Mouse (Mus musculus): Measurements from ENCODE around the gene Zfp536. TPM values are rescaled to one million over a fixed set of nuclear protein-coding genes. Genes with fewer than 3 reads are reported as not detected.

Zfp536 gene
- polyA plus RNA-seq, 1 experiment from 2014 or later, result 8.8 TPM

DNA sequence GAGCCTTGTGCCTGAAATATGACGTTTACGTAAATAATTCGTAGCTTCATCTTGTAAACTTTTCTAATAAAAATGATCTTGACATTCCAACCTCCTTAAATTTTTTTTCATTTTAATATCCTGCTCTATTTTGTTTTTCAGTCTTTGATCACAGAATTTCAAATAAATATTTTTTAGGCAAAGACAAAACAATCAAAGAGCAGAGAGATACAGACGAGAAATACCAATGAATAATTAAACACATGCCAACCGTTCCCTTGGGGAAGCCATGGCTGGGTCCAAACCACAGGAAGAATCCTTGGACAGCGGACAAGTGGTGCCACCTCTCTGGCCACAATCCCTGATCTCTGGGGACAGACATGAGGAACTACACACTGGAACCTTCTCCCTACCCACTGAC, 38.3 kb downstream of the Zfp536 start:
- 65% methylated on average over 6 of the region's 6 CpGs for WGBS
- H3K36me3 ChIP-seq (ENCODE audit: control insufficient read depth, insufficient read depth, low read length), result no peaks in the 10 kb centered on the region
- no peak overlapping the region for H3K4me3 ChIP-seq (ENCODE audit: low read length)
- no peak for ATAC-seq
- H3K9ac ChIP-seq (ENCODE audit: low read depth, low read length), result no peak overlapping the region
- no peak overlapping the region for H3K27ac ChIP-seq (ENCODE audit: low read length)
- H3K27me3 ChIP-seq (replicated peaks; ENCODE audit: control insufficient read depth, insufficient read depth, low read length), result no peaks in the 10 kb centered on the region
- no peak overlapping the region for H3K4me2 ChIP-seq (ENCODE audit: low read depth, low read length)
- H3K4me1 ChIP-seq (ENCODE audit: control insufficient read depth, insufficient read depth, low read length), result no peaks in the 10 kb centered on the region
- H3K9me3 ChIP-seq (ENCODE audit: control insufficient read depth, low read length), result no peaks in the 10 kb centered on the region

DNA sequence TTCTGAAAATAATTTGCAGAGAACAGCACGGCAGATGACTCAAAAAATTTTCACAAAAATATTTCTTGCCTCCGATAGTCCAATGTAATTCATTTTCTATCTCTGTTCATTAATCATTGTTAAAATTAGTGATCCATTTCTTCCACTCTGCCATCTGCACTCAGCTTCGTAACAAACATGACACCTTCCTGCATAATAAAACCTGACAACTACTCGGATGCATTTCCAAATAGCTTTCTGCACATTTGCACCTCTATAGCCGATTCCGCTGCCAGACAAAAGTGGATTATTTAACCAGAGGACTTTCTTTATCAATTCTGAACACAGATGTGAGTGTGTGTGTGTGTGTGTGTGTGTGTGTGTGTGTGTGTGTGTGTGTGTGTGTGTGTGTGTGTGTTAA, 38.9 kb downstream of the Zfp536 start:
- Histone ChIP-seq H3K9ac (ENCODE audit: low read depth, low read length) (no peak overlapping the region), H3K36me3 (ENCODE audit: control insufficient read depth, insufficient read depth, low read length) (no peaks in the 10 kb centered on the region), H3K27ac (ENCODE audit: low read length) (no peak overlapping the region), H3K4me1 (ENCODE audit: control insufficient read depth, insufficient read depth, low read length) (no peaks in the 10 kb centered on the region), H3K27me3 (replicated peaks; ENCODE audit: control insufficient read depth, insufficient read depth, low read length) (no peaks in the 10 kb centered on the region), H3K4me2 (ENCODE audit: low read depth, low read length) (no peak overlapping the region), H3K4me3 (ENCODE audit: low read length) (no peak overlapping the region), H3K9me3 (ENCODE audit: control insufficient read depth, low read length) (no peaks in the 10 kb centered on the region)
- WGBS, result 72% methylated on average over 6 of the region's 6 CpGs
- no peak for ATAC-seq

DNA sequence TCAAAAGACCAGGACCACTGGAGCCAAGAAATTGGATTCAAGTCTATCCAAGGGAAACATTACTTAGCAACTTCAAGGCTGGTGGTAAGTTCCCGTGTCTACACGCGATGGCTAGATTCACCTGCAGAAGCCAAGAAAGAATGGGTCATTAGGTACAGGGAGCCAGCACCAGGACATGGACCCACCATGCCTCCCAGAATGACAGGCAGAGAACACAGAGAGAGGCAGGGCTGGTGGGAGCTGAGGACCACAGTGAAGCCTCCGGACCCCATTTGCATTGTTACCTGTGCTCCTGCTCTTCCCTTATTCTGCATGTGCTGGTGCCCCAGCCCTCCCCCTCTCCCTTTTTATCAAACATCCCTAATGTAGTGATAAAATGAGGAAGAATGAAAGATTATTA, 39.4 kb downstream of the Zfp536 start:
- 94% methylated on average over 4 of the region's 4 CpGs for WGBS
- no peak overlapping the region for H3K9ac ChIP-seq (ENCODE audit: low read depth, low read length)
- no peak overlapping the region for H3K27ac ChIP-seq (ENCODE audit: low read length)
- no peak overlapping the region for H3K4me3 ChIP-seq (ENCODE audit: low read length)
- H3K36me3 ChIP-seq (ENCODE audit: control insufficient read depth, insufficient read depth, low read length), result no peaks in the 10 kb centered on the region
- H3K4me1 ChIP-seq (ENCODE audit: control insufficient read depth, insufficient read depth, low read length), result no peaks in the 10 kb centered on the region
- no peaks in the 10 kb centered on the region for H3K27me3 ChIP-seq (replicated peaks; ENCODE audit: control insufficient read depth, insufficient read depth, low read length)
- H3K9me3 ChIP-seq (ENCODE audit: control insufficient read depth, low read length), result no peaks in the 10 kb centered on the region
- no peak overlapping the region for H3K4me2 ChIP-seq (ENCODE audit: low read depth, low read length)
- no peak for ATAC-seq

DNA sequence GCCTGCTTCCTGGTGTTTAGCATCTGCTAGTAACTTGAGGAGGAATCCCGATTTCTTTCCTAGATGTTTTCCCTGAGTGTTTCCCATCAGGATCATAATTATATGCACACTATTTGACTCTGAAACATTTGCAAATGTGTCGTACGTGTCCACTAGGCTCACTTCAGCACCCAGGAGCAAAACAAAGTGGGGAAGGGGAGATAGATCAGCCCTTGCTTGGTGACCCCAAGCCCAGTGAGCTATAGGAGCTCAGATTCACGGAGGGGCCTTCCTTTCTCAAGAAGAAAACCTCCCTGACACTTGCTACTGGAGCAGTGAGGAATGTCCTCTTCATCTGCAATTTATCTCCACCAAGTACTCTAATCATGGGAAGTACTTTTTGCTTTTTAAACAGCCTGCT, 40.7 kb downstream of the Zfp536 start:
- Histone ChIP-seq H3K9me3 (ENCODE audit: control insufficient read depth, low read length) (no peaks in the 10 kb centered on the region), H3K27me3 (replicated peaks; ENCODE audit: control insufficient read depth, insufficient read depth, low read length) (no peaks in the 10 kb centered on the region), H3K4me3 (ENCODE audit: low read length) (no peak overlapping the region), H3K4me2 (ENCODE audit: low read depth, low read length) (no peak overlapping the region), H3K36me3 (ENCODE audit: control insufficient read depth, insufficient read depth, low read length) (no peaks in the 10 kb centered on the region), H3K9ac (ENCODE audit: low read depth, low read length) (no peak overlapping the region), H3K4me1 (ENCODE audit: control insufficient read depth, insufficient read depth, low read length) (no peaks in the 10 kb centered on the region), H3K27ac (ENCODE audit: low read length) (no peak overlapping the region)
- no peak for ATAC-seq
- 63% methylated on average over 4 of the region's 4 CpGs for WGBS

DNA sequence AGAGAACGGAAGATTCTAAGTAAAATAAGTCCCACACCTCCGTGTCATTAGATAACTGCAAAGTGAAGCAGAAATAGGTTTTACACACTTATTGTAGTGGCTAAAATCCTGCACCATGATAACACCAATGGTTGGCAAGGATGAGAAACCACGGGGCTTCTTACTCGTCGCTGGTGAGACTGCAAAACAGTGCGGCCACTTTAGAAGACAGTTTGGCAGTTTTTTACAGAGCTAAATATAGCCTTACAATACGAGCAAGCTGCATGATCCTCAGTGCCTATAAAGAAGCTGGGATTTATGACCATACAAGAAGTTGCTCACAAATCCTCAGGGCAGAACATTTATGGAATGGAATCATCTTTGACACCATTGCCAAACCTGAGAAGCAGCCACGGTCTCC, 45.7 kb downstream of the Zfp536 start:
- no peak overlapping the region for H3K27ac ChIP-seq (ENCODE audit: low read length)
- no peak overlapping the region for H3K9ac ChIP-seq (ENCODE audit: low read depth, low read length)
- WGBS, result 77% methylated on average over 8 of the region's 8 CpGs
- no peaks in the 10 kb centered on the region for H3K9me3 ChIP-seq (ENCODE audit: control insufficient read depth, low read length)
- H3K4me3 ChIP-seq (ENCODE audit: low read length), result no peak overlapping the region
- no peaks in the 10 kb centered on the region for H3K36me3 ChIP-seq (ENCODE audit: control insufficient read depth, insufficient read depth, low read length)
- H3K27me3 ChIP-seq (replicated peaks; ENCODE audit: control insufficient read depth, insufficient read depth, low read length), result no peaks in the 10 kb centered on the region
- H3K4me1 ChIP-seq (ENCODE audit: control insufficient read depth, insufficient read depth, low read length), result no peaks in the 10 kb centered on the region
- no peak overlapping the region for H3K4me2 ChIP-seq (ENCODE audit: low read depth, low read length)
- no peak for ATAC-seq

DNA sequence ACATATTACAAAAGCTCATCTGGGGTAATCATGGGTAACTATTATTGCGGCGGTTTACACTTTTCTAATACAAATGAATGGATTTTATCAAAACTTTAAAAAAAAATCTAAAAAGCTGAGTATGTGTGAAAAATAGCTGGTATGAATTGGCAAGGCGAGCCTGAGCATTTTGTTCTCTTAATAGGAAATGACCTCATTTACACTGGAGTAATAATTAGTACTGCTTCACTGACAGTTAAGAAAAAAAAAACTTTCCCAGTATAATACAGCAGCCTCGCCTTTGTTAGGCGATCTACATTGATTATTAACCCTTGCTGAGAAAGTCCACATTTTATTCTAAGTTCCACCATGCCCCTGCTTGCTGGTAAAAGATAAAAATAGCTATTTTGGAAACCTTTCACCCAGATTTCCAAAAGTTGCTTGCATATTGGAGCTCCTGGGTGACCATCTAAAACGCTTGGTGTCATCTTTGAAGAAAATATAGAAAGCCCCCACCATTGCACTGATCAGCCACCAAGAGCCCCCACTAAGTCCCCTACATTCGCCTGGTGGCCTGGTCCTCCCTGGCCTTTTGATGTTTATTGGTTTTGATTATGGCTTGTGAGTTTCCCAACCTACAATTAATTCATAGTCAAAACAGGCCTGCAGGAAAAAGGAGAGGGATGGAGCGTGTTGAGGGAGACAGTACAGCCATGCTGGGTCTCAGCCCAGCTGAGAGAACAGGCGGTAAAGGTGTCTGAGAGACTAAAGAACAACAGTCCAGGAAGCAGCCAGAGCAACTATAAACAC, 49.2 kb downstream of the Zfp536 start:
- H3K4me2 ChIP-seq (ENCODE audit: low read depth, low read length), result no peak overlapping the region
- H3K27me3 ChIP-seq (replicated peaks; ENCODE audit: control insufficient read depth, insufficient read depth, low read length), result no peaks in the 10 kb centered on the region
- H3K9ac ChIP-seq (ENCODE audit: low read depth, low read length), result no peak overlapping the region
- 65% methylated on average over 9 of the region's 9 CpGs for WGBS
- H3K4me1 ChIP-seq (ENCODE audit: control insufficient read depth, insufficient read depth, low read length), result no peaks in the 10 kb centered on the region
- no peak overlapping the region for H3K4me3 ChIP-seq (ENCODE audit: low read length)
- H3K9me3 ChIP-seq (ENCODE audit: control insufficient read depth, low read length), result no peaks in the 10 kb centered on the region
- no peaks in the 10 kb centered on the region for H3K36me3 ChIP-seq (ENCODE audit: control insufficient read depth, insufficient read depth, low read length)
- ATAC-seq, result no peak
- H3K27ac ChIP-seq (ENCODE audit: low read length), result no peak overlapping the region

DNA sequence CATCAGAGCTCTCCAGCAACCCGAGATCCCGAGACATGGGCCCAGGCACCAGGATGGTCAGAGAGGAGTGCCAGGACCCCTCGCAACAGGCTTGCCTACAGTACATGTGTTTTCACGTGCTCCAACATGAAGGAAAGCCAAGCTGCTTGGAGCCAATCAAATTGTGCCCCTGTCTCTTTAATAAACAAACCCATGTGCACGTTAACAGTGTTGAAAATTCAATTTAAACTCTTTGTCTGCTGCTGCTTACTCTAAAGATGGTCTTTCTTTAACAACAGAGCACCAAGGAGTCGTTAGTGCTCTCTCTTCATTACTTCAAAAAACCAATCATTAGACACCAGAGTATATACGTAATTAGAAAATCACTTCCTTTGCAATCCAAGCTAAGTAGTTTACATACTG, 50.2 kb downstream of the Zfp536 start:
- Histone ChIP-seq H3K27me3 (replicated peaks; ENCODE audit: control insufficient read depth, insufficient read depth, low read length) (no peaks in the 10 kb centered on the region), H3K4me3 (ENCODE audit: low read length) (no peak overlapping the region), H3K9me3 (ENCODE audit: control insufficient read depth, low read length) (no peaks in the 10 kb centered on the region), H3K4me1 (ENCODE audit: control insufficient read depth, insufficient read depth, low read length) (no peaks in the 10 kb centered on the region), H3K36me3 (ENCODE audit: control insufficient read depth, insufficient read depth, low read length) (no peaks in the 10 kb centered on the region), H3K4me2 (ENCODE audit: low read depth, low read length) (no peak overlapping the region), H3K27ac (ENCODE audit: low read length) (no peak overlapping the region), H3K9ac (ENCODE audit: low read depth, low read length) (no peak overlapping the region)
- WGBS, result 67% methylated on average over 7 of the region's 7 CpGs
- ATAC-seq, result no peak

DNA sequence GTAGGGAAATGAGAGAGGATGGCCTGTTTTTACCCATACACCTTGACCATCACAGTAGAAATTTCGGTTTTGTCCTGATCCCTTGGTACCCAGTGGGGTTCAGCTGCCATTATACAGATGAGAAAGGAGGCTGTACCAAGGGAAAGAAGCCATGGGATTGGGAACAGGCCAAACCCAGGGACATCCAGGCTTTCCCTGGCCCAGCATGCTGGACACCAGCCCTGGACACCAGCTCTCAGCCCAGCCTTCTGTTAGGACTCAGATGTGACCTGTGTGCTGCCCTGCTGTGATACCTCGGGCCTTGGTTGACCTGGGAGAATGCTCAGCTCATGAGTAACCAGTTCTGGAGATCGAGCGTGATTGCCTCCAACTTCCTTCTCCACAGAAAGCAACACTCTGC, 51.8 kb downstream of the Zfp536 start:
- no peaks in the 10 kb centered on the region for H3K27me3 ChIP-seq (replicated peaks; ENCODE audit: control insufficient read depth, insufficient read depth, low read length)
- H3K27ac ChIP-seq (ENCODE audit: low read length), result no peak overlapping the region
- H3K4me2 ChIP-seq (ENCODE audit: low read depth, low read length), result no peak overlapping the region
- H3K4me3 ChIP-seq (ENCODE audit: low read length), result no peak overlapping the region
- no peaks in the 10 kb centered on the region for H3K9me3 ChIP-seq (ENCODE audit: control insufficient read depth, low read length)
- no peaks in the 10 kb centered on the region for H3K36me3 ChIP-seq (ENCODE audit: control insufficient read depth, insufficient read depth, low read length)
- no peaks in the 10 kb centered on the region for H3K4me1 ChIP-seq (ENCODE audit: control insufficient read depth, insufficient read depth, low read length)
- ATAC-seq, result no peak
- no peak overlapping the region for H3K9ac ChIP-seq (ENCODE audit: low read depth, low read length)
- WGBS, result 83% methylated on average over 4 of the region's 4 CpGs

DNA sequence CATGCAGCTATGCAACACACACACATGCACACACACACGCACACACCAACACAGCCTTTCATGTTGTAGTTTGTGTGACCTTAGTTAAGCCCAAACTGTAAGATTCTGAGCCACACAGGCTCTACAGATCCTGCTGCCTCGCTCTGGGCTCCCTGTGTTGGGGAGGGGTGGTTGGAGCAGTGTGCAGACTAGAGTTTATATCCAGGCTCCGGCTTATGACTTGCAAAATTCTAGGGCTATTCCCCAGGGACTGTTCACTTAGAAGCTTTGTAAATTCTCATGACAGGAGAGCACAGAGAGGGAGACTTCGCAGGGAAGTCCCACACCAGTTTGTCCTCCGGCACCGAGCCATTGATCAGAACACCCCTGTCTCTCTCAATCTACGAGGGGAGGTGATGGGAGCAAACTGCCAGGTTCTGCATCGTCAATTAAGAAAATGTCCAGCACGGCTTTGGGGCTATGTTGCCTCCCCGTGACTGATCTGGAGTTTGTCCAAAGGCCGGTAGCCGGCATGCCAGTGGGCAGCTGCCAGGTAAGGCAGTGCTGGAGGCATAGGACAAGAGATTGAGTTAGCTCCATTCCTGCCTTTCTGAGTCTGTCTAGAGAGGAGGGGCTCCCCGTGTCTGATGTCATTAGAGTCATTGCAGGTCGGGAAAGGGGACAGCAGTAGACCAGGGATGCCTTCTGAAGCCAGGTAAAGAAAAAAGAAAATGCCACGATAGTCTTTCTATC, 54.6 kb downstream of the Zfp536 start:
- Histone ChIP-seq H3K9me3 (ENCODE audit: control insufficient read depth, low read length) (no peaks in the 10 kb centered on the region), H3K4me2 (ENCODE audit: low read depth, low read length) (no peak overlapping the region), H3K4me3 (ENCODE audit: low read length) (no peak overlapping the region), H3K36me3 (ENCODE audit: control insufficient read depth, insufficient read depth, low read length) (no peaks in the 10 kb centered on the region), H3K27ac (ENCODE audit: low read length) (no peak overlapping the region), H3K9ac (ENCODE audit: low read depth, low read length) (no peak overlapping the region), H3K27me3 (replicated peaks; ENCODE audit: control insufficient read depth, insufficient read depth, low read length) (no peaks in the 10 kb centered on the region), H3K4me1 (ENCODE audit: control insufficient read depth, insufficient read depth, low read length) (no peaks in the 10 kb centered on the region)
- ATAC-seq, result no peak
- 59% methylated on average over 15 of the region's 15 CpGs for WGBS
